Mouse (Mus musculus): ENCODE data around the gene Thnsl1. TPM values are rescaled to one million over a fixed set of nuclear protein-coding genes. Genes with fewer than 3 reads are reported as not detected.

Gene Thnsl1
- polyA plus RNA-seq (2015; fragmentation: Nextera tagmentation; extraction: Ambion mirVana): 7.6 and 8.0 TPM in 2 replicates

- H3K27me3 ChIP-seq (ENCODE audit: control insufficient read depth, insufficient read depth, low read length): no peaks in the 10 kb centered on the region
- WGBS: 1% methylated on average over 43 of the region's 43 CpGs
- H3K36me3 ChIP-seq (ENCODE audit: control insufficient read depth, insufficient read depth, low read length): no peaks in the 10 kb centered on the region
- peak within 1 kb of the TSS; percentile 71 for H3K9ac ChIP-seq (ENCODE audit: low read length)
- peak within 1 kb of the TSS; percentile 53 for H3K4me3 ChIP-seq (replicated peaks; ENCODE audit: low read length)
- peaks cover 3% of the 10 kb centered on the region for H3K4me1 ChIP-seq (ENCODE audit: control insufficient read depth, insufficient read depth, low read length)
- H3K4me2 ChIP-seq (ENCODE audit: low read depth, low read length): peak within 1 kb of the TSS; percentile 58
- ATAC-seq (ENCODE audit: insufficient read depth, low FRiP score): peak; percentile 99
- H3K9me3 ChIP-seq (replicated peaks; ENCODE audit: control insufficient read depth, low read length): no peaks in the 10 kb centered on the region
- no peak within 1 kb of the TSS for H3K27ac ChIP-seq (ENCODE audit: low read length)
Observed at GRCm38 (mm10) chr2:21204912-21205830, at the start of gene Thnsl1, which contains the start of gene Enkur. Gene Thnsl1, plus strand, starts transcription at chr2:21205724. Gene Enkur, minus strand, starts transcription at chr2:21205365.

DNA sequence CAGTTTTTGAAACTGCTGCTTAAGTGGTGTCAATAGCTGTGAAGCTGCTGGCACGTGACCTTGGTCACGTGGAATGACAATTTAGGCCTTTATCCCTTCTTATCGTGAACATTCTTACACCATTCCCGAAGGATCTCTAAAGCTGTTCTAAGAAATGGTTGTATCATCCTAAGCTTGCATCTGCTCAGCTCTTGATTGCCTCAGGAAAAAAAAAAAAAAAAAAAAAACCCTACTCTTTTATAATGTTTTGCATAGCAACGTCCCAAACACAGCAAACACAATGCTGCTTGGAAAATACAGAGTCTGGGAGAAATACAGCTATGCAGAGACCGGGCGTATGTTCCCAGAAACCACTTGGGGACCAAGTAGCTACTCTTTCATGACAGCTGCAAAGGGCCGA lies 41.2 kb upstream of the Thnsl1 start:
- no peaks in the 10 kb centered on the region for H3K36me3 ChIP-seq (ENCODE audit: control insufficient read depth, insufficient read depth, low read length)
- WGBS: 79% methylated on average over 8 of the region's 8 CpGs
- no peaks in the 10 kb centered on the region for H3K4me1 ChIP-seq (ENCODE audit: control insufficient read depth, insufficient read depth, low read length)
- H3K9me3 ChIP-seq (replicated peaks; ENCODE audit: control insufficient read depth, low read length): no peaks in the 10 kb centered on the region
- no peak overlapping the region for H3K4me2 ChIP-seq (ENCODE audit: low read depth, low read length)
- no peaks in the 10 kb centered on the region for H3K27me3 ChIP-seq (ENCODE audit: control insufficient read depth, insufficient read depth, low read length)
- ATAC-seq (ENCODE audit: insufficient read depth, low FRiP score): no peak
- no peak overlapping the region for H3K4me3 ChIP-seq (replicated peaks; ENCODE audit: low read length)
- H3K9ac ChIP-seq (ENCODE audit: low read length): no peak overlapping the region
- H3K27ac ChIP-seq (ENCODE audit: low read length): no peak overlapping the region

- Histone ChIP-seq H3K4me3 (replicated peaks; ENCODE audit: low read length) (no peak overlapping the region), H3K9ac (ENCODE audit: low read length) (no peak overlapping the region), H3K9me3 (replicated peaks; ENCODE audit: control insufficient read depth, low read length) (0 out of 2 replicates have a peak, but pooled peaks cover 4% of the 10 kb centered on the region), H3K27ac (ENCODE audit: low read length) (no peak overlapping the region), H3K4me2 (ENCODE audit: low read depth, low read length) (no peak overlapping the region), H3K4me1 (ENCODE audit: control insufficient read depth, insufficient read depth, low read length) (no peaks in the 10 kb centered on the region), H3K27me3 (ENCODE audit: control insufficient read depth, insufficient read depth, low read length) (no peaks in the 10 kb centered on the region), H3K36me3 (ENCODE audit: control insufficient read depth, insufficient read depth, low read length) (no peaks in the 10 kb centered on the region)
- 66% methylated on average over 1 of the region's 1 CpGs for WGBS
- ATAC-seq (ENCODE audit: insufficient read depth, low FRiP score): no peak
Observed at GRCm38 (mm10) chr2:21167916-21168315, 37.6 kb upstream of the Thnsl1 start.

DNA sequence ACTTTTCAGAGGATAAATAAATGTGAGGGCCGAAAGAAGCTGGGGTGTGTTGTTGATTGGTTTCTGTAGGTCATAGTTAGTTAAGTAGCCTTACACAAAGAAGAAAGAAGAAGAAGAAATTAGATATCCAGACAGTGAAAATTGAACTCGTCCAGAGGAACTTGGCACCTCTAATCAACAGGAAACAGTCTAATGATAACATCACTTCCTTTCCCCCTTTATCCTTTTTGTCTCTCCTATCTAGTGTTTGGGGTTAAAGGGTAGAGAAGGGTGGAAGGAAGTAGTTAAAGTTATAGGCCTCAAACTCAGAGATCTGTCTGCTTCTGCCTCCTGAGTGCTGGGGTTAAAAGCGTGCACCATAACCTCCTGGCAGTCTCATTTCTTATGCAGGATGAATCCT lies 32.7 kb upstream of the Thnsl1 start:
- no peak overlapping the region for H3K27ac ChIP-seq (ENCODE audit: low read length)
- no peak for ATAC-seq (ENCODE audit: insufficient read depth, low FRiP score)
- 0 out of 2 replicates have a peak, but pooled peaks cover 4% of the 10 kb centered on the region for H3K9me3 ChIP-seq (replicated peaks; ENCODE audit: control insufficient read depth, low read length)
- no peaks in the 10 kb centered on the region for H3K4me1 ChIP-seq (ENCODE audit: control insufficient read depth, insufficient read depth, low read length)
- H3K9ac ChIP-seq (ENCODE audit: low read length): no peak overlapping the region
- no peak overlapping the region for H3K4me3 ChIP-seq (replicated peaks; ENCODE audit: low read length)
- H3K36me3 ChIP-seq (ENCODE audit: control insufficient read depth, insufficient read depth, low read length): no peaks in the 10 kb centered on the region
- WGBS: 75% methylated on average over 3 of the region's 3 CpGs
- H3K27me3 ChIP-seq (ENCODE audit: control insufficient read depth, insufficient read depth, low read length): no peaks in the 10 kb centered on the region
- no peak overlapping the region for H3K4me2 ChIP-seq (ENCODE audit: low read depth, low read length)

- 77% methylated on average over 5 of the region's 5 CpGs for WGBS
- Histone ChIP-seq H3K27ac (ENCODE audit: low read length) (no peak overlapping the region), H3K27me3 (ENCODE audit: control insufficient read depth, insufficient read depth, low read length) (no peaks in the 10 kb centered on the region), H3K36me3 (ENCODE audit: control insufficient read depth, insufficient read depth, low read length) (no peaks in the 10 kb centered on the region), H3K4me2 (ENCODE audit: low read depth, low read length) (no peak overlapping the region), H3K4me1 (ENCODE audit: control insufficient read depth, insufficient read depth, low read length) (no peaks in the 10 kb centered on the region), H3K9me3 (replicated peaks; ENCODE audit: control insufficient read depth, low read length) (no peaks in the 10 kb centered on the region), H3K4me3 (replicated peaks; ENCODE audit: low read length) (no peak overlapping the region), H3K9ac (ENCODE audit: low read length) (no peak overlapping the region)
- no peak for ATAC-seq (ENCODE audit: insufficient read depth, low FRiP score)
Observed at GRCm38 (mm10) chr2:21179136-21179535, 26.4 kb upstream of the Thnsl1 start.

- WGBS: 64% methylated on average over 1 of the region's 1 CpGs
- Histone ChIP-seq H3K27ac (ENCODE audit: low read length) (no peak overlapping the region), H3K27me3 (ENCODE audit: control insufficient read depth, insufficient read depth, low read length) (no peaks in the 10 kb centered on the region), H3K4me2 (ENCODE audit: low read depth, low read length) (no peak overlapping the region), H3K4me1 (ENCODE audit: control insufficient read depth, insufficient read depth, low read length) (no peaks in the 10 kb centered on the region), H3K9me3 (replicated peaks; ENCODE audit: control insufficient read depth, low read length) (no peaks in the 10 kb centered on the region), H3K4me3 (replicated peaks; ENCODE audit: low read length) (no peak overlapping the region), H3K9ac (ENCODE audit: low read length) (no peak overlapping the region), H3K36me3 (ENCODE audit: control insufficient read depth, insufficient read depth, low read length) (no peaks in the 10 kb centered on the region)
- ATAC-seq (ENCODE audit: insufficient read depth, low FRiP score): no peak
Observed at GRCm38 (mm10) chr2:21182811-21183210, 22.7 kb upstream of the Thnsl1 start.

- no peaks in the 10 kb centered on the region for H3K4me1 ChIP-seq (ENCODE audit: control insufficient read depth, insufficient read depth, low read length)
- WGBS: 46% methylated on average over 7 of the region's 7 CpGs
- ATAC-seq (ENCODE audit: insufficient read depth, low FRiP score): no peak
- H3K4me3 ChIP-seq (replicated peaks; ENCODE audit: low read length): no peak overlapping the region
- no peaks in the 10 kb centered on the region for H3K9me3 ChIP-seq (replicated peaks; ENCODE audit: control insufficient read depth, low read length)
- no peak overlapping the region for H3K4me2 ChIP-seq (ENCODE audit: low read depth, low read length)
- H3K36me3 ChIP-seq (ENCODE audit: control insufficient read depth, insufficient read depth, low read length): no peaks in the 10 kb centered on the region
- H3K27me3 ChIP-seq (ENCODE audit: control insufficient read depth, insufficient read depth, low read length): no peaks in the 10 kb centered on the region
- no peak overlapping the region for H3K9ac ChIP-seq (ENCODE audit: low read length)
- no peak overlapping the region for H3K27ac ChIP-seq (ENCODE audit: low read length)
Observed at GRCm38 (mm10) chr2:21187576-21187975, 17.9 kb upstream of the Thnsl1 start.

DNA sequence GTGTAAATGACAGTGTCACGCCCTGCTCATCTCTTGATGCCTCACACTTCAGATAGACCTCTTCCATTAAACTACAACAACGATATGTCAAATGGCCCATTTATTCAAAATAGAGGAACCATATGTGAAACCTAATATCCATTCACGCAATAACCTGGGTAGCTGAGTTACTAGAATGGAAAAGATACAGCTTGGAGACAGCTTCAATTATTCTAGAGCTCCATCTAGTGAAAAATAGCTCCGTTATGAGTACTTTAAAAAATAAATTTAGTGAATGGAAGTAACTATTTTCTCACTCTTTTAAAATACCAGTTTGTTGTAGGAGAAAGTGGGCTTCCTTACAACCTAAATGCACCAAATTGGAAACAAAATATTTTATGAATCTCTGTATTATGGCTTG lies 16.9 kb upstream of the Thnsl1 start:
- Histone ChIP-seq H3K9me3 (replicated peaks; ENCODE audit: control insufficient read depth, low read length) (no peaks in the 10 kb centered on the region), H3K27ac (ENCODE audit: low read length) (no peak overlapping the region), H3K9ac (ENCODE audit: low read length) (no peak overlapping the region), H3K4me1 (ENCODE audit: control insufficient read depth, insufficient read depth, low read length) (no peaks in the 10 kb centered on the region), H3K4me3 (replicated peaks; ENCODE audit: low read length) (no peak overlapping the region), H3K27me3 (ENCODE audit: control insufficient read depth, insufficient read depth, low read length) (no peaks in the 10 kb centered on the region), H3K36me3 (ENCODE audit: control insufficient read depth, insufficient read depth, low read length) (no peaks in the 10 kb centered on the region), H3K4me2 (ENCODE audit: low read depth, low read length) (no peak overlapping the region)
- 61% methylated on average over 4 of the region's 4 CpGs for WGBS
- no peak for ATAC-seq (ENCODE audit: insufficient read depth, low FRiP score)

- no peaks in the 10 kb centered on the region for H3K27me3 ChIP-seq (ENCODE audit: control insufficient read depth, insufficient read depth, low read length)
- 60% methylated on average over 1 of the region's 1 CpGs for WGBS
- H3K9me3 ChIP-seq (replicated peaks; ENCODE audit: control insufficient read depth, low read length): no peaks in the 10 kb centered on the region
- no peak overlapping the region for H3K4me3 ChIP-seq (replicated peaks; ENCODE audit: low read length)
- no peaks in the 10 kb centered on the region for H3K36me3 ChIP-seq (ENCODE audit: control insufficient read depth, insufficient read depth, low read length)
- no peaks in the 10 kb centered on the region for H3K4me1 ChIP-seq (ENCODE audit: control insufficient read depth, insufficient read depth, low read length)
- H3K4me2 ChIP-seq (ENCODE audit: low read depth, low read length): no peak overlapping the region
- H3K27ac ChIP-seq (ENCODE audit: low read length): no peak overlapping the region
- no peak for ATAC-seq (ENCODE audit: insufficient read depth, low FRiP score)
- H3K9ac ChIP-seq (ENCODE audit: low read length): no peak overlapping the region
Observed at GRCm38 (mm10) chr2:21191232-21191631, 14.3 kb upstream of the Thnsl1 start.

Data from stomach, embryonic 16.5 days (tissue).